Mouse (Mus musculus) CD4-positive, CD25-positive, alpha-beta regulatory T cell, adult 4 months (primary cell): ENCODE data around the gene Rpl19. TPM values are rescaled to one million over a fixed set of nuclear protein-coding genes. Genes with fewer than 3 reads are reported as not detected.

Source experiments
- ATAC-seq: one replicate; pipeline ENCODE4 v1.8.0; 2017
- polyA plus RNA-seq, 2 experiments: library from polyadenylated mRNA; unstranded; fragments of 100-300 nt; shearing (Covaris generic); gene quantifications; one replicate each; pipeline ENCODE4 v1.2.1; 2017

Gene Rpl19
- polyA plus RNA-seq = 1,000 to 10,000 TPM; 3,157 to 3,173 TPM

DNA sequence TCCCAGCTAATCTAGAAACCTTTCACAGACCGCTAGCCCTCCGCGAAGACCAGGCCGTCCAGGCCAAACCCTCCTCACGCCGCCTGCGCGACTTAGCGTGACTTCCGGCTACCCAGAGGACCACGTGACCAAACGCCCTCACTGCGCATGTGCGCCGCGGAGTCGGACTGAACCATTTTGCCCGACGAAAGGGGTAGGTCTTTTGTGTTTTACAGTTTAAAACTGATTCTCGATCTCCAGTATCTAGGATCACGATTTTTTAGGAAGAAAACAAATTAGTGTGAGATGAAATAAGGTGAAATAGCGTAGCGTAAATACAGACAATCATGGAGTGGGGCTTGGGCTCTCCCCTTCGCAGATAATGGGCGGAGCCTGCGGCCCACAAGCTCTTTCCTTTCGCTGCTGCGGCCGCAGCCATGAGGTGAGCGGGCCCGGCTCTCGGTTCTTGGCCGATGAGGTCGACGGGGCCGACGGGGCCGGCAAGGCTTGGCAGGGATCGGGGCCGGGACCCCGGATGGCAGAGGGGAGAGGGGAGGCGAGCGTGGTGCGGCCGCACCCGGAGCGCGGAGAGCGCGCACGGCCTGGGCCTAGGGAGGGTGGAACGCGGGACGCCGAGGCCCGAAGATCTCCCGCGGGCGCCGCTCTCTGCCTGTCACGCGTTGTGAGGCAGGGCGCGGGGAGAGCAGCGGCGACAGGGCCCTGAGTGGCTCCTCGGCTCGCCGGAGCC is at the start of gene Rpl19:
Rpl19 (plus strand) TSS at position 141 of the 727 bp plus-strand sequence.
- ATAC-seq = peak; percentile 76

DNA sequence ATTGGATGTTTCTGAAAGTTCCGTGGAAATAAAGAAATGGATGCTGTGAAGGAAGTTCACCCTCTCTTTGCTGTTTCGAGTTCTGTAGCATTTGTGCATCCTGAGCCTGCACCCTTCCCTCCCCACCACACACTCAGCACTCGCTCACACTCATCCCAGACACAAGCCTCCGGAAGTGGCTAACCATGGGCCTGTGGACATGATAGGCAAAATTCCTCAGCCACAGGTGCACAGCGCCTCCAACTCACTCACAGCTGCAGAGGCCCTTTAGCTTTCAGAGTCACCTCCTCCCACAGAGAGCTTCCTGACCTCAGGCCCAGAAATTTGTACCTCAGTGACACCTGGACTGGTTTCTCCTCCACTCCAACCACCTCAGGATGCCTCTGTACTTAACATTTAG is 48.7 kb upstream of the Rpl19 start:
- no peak for ATAC-seq

DNA sequence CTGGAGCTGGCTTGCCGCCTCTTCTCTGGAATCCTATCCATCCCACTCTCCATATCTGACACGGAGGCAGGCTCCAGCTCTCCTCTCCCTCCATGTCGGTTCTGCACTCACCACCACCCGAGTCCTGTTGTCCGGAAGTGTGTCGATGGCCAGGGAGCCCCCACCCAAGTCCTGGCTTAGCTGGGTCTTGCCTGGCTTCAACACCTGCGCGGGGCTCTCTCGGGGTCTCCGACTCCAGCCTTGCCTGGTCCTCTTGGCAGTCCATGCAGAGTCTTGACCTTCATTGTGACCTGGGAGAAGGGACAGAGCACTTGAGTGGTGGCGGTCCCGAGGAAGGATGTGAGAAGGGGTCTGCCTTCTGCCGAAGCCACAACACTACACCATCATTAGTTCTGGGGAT is 48.1 kb upstream of the Rpl19 start:
- no peak for ATAC-seq

DNA sequence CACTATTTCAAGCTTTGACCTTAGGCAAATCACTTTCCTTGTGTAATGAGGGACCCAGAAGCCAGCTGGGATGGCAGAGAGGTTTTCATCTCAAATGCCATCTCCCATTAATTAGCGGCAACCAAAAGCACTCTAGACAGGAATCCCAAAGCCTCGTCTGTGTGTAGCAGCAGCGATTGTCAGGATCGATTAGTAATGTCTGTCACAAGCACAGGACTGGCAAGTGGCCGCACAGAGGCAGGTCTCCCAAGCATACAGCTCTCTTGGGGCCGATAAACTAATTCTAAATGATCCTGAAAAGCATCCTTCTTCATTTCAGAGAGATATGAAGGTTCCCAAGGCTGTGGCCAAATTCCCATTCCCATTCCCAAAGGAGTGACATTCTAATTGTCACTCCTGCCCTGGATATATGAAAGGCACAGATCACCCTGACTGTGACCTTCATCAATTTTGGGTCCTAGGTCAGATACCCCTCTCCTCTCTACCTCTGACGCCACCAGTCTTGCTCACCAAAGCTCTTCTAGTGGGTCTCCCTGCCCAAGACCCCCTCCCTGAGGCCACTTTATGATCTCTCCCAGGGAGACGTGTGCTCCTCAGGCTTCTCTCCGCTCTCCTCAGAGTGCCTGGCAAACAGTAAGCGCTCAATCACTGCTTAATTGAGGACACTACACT is 46.5 kb upstream of the Rpl19 start:
- no peak for ATAC-seq

DNA sequence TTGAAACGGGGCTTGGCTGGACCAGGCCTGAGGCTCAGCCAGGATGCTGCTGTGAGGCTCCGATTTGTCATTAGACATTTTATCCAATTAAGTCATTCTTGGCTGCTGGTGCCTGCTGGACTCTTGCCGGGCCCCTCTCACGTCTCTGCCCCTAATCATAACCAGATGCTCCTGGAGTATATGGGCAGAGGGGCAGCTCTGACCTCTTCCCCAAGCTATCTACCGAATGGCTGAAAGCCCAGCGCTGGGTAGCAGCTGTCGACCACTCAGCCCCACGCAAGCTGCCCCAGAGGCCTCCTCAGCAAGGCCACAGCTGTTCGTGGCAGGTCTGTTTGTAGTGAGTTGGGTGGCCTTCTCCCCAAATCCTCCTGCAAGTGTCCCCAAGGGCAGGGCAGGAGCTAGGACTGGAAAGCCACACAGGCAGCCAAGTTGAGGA is 46.0 kb upstream of the Rpl19 start:
- ATAC-seq = no peak

DNA sequence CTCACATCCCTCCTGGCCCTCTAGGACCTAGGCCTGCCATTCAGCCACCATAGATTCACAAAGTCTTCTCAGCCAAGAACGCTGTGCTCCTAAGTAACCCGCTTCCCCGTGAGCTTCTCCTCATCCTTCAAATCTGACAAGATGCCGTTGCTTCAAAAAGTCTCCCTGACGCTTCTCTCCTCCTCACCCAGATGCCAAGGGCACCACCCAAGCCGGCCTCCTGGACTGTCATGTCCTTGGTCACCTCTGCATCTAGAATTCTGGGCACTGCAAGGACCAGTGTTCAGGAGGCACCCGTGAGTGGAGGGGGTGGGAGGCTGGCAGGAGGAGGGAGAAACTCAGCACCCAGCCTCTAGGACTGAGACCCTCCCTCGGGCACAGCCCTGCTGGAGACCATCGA is 43.8 kb upstream of the Rpl19 start:
- no peak for ATAC-seq

DNA sequence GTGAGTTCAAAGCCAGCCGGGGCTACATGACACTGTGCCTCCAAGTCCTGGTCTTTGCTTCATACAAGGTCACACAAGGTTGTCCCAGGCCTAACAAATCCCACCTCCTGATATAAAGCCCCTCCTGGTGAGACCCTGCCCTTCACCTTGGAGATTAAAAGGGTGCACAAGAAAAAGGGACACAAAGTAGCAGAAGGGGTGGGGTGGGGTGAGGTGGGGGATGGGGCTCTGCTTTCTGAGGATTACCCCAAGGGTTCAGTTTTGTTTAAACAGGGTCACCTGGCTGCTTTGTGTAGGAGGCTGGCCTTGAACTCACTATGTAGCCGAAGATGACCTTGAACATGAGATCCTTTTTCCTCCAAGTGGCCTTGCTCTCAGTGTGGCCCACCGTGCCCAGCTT is 43.0 kb upstream of the Rpl19 start:
- ATAC-seq = no peak

DNA sequence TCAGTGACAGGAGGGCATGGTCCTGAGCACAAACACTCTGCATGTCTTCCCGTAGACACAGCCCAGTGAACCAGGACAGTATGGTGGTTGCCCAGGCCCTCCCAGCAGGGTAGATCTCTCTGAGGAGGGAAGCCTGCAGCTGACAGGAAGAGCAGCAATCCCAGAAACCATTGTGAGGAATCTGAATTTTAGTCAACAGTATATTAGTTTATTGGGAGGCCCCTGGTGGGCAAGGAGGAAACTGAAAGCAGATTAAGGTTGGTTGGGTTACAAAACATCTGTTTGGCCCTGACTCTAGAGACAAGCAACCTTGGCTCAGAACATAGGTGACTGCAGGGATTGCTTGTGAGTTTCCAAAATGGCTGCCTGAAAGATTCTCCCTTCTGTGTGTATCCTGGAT is 42.5 kb upstream of the Rpl19 start:
- no peak for ATAC-seq

DNA sequence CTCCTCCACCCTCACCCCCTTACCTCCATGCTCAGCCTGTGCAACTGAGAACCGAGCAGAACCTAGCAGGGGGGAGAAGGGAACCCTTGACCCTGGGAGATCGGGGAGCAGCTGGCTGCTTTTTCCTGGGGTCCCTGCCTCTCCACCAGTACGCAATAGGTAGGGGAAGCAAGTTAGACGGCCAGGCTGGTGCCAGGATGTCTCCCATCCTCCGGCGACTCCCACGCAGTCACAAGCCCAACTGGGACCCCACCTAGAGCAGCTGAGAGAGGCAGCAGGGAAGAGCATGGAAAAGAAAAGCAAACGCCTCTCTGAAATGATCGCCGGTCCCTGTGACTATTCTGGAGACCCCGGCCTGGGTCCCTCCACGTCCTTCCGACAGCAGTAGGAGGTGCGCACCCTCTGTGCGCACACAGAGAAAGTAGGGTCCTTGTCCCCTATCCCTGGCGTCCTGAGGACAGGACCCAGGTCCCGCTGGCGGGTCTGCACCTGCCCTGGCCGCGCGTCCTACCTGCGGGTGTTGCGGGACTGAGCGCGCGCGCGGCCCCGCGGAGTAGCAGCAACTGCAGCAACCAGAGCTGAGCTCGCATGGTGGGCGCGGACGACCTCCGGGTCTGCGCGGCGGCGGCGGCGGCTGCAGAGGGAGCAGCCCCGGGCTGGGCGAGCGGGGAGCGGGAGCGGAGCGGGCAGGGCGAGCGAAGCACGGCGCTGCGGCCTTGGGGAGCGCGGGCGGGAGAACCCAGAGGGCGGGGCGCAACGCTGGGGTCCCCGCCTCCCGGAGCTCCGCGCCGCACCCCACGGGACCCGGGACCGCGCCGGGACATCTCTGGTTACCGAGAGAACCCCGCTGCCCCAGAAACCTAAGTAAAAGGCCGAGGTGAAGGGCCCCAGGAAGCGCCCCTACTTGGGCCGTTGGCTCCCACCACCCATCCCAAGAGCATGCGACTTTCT is 40.5 kb upstream of the Rpl19 start, which contains the start of gene Plxdc1:
Plxdc1 (minus strand) TSS at position 718 of the 951 bp plus-strand sequence.
- no peak for ATAC-seq

DNA sequence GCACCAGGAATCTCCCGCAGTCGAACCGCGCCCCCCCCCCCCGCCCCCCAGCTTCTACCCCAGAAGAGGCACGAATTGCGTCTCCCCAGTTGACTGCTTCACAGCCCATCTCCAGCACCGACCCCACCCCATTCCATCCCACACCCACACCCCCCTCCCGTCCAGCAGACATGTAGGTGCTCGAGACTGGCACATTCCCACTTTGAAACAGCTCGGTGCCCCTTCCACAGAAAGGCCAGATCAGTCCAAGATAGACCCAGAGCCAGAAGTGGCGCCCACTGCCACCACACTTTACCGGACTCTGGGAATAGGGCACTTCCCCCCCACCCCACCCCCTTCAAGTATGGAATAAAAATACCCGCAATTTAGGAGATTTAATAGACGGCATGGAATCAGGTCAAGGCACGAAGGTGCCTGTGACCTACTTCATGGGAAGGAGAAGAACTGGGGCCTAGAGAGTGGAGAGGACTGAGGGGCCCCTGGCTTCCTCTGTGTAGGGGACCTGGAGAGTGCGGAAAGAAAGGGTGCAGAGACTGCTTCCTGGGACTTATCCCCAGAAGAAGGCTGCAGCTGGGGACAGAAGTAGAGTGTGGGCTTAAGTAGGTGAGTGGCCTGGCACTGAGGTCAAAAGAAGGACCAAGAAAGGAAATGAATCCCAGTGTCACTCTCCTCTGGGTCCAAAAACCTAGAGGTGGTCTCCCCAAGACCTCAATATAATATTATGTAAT is 39.6 kb upstream of the Rpl19 start:
- ATAC-seq = no peak

DNA sequence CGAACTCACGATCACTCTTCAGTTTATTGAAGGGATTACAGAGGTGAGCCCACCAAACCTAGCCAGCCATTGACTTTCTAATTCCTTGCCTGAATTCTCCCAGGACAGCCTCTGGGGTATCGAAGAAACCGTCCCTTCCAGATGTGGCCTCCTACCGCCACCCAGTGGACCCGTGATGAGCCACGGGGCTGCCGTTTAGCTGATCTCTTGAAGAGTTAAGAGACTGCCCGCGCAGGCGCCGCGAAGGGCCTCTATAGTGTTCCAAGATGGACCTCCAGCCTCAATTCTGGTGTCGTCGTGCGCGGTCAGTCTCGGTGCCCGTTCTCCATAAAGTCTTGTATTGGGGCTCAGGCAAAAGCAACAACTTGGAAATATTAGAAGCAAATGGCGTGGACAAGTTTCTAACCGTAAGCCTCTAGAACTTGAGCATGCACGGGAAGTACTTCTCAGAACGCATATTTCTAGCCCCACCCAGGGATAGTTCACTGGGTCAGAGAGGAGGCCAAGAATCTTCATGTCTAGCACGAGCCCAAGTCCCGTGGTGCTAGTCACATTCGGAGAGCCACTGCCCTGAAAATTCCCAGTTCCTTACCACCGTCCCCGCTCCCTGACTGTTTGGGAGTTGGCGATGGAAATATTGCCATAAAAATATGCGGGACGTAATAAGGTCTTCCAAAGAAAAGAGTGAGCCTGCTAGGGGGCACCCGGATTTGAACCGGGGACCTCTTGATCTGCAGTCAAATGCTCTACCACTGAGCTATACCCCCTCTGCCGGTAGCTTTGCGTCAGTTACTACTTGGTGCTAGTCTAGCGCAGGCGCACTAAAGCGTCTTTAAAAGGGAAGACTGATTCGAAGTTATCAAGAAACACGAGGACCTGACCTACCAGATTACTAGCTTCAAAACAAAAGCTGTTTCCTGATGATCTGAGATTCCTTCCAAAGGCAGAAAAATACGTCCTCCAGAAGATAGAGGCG is 38.7 kb upstream of the Rpl19 start:
- ATAC-seq = peak; percentile 65

DNA sequence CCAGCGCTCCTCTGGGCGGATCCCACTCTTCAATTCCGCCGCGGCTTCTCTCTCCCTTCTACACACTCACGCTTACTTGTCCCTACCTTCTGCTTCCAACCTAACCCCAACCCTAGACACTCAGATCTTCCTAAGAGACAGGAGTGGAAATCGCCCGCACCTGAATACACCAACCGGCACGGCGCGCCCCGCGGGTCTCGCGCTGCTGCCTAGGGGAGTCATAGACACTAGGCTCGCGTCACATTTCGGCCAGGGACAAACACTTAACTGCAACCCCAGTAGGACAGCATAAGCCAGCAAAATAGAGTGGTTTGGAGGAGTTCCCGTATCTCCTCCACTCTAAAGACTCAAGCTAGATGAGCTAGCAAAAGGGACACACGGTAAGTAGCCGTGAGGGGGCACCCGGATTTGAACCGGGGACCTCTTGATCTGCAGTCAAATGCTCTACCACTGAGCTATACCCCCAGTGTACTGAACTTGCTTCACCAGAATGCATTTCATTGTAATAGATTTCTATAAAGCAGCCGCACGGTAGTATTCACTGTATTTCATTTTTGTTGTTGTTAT is 37.9 kb upstream of the Rpl19 start:
- peak; percentile 71 for ATAC-seq

DNA sequence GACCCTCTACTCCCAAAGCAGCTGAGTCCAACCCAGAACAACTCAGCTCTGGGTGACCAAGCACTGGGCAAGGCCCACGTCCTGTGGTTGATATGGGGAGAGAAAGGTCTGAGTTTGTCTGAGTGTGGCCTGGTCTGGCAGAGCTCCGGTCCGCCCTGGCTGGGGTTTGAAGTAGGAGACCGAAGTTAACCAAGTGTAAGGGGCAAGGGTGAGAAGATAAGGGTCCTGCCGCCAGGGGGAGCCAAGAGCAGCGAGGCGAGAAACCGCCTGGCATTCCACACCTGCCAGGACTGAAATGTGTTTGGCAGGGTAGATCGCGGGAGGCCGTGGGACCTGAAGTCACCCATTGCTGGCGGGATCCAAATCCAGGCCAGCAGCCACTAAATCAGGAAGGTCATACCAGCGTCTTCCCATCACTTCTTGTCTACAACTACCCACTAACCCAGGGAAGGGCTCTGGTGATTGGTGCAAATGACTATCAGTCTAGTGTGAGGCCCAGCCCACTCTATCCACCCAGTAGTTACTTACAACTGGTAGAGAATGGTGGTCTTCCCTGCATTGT is 31.9 kb upstream of the Rpl19 start:
- peak; percentile 27 for ATAC-seq

DNA sequence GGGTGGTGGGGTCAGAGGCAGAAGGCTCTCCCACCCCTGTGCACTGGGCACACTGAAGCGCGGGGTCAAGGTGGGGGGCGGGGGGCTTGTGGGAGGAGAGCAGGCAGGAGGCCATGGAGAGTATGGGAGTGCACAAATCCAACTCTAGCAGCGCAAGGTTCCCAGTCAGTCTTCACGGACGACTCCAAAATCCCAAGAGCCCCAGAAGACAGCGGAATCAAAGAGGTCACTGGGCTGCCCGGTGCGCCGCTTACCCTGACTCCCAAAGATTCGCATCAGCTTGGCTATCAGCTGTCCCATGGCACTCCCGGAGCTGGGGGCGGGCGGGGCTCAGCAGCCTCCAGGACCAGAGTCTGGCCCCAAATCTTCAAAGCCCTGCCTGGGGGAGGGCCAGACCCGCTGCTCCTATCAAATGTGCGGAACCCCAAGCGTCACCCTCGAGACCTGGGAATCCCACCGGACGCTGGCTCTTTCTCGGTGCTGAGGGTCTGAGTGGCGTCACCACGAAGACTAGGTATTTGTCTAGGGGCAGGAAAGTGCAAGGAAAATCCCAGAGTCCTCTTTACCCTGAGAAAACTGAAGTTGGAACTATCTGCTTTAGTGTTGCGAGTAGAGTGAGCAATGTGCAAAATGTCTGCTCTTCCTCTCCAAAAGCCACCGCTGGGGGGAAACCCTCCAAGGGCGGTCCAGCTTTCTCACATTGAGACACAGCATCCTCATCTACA is 30.8 kb upstream of the Rpl19 start, which contains the start of gene Arl5c:
Arl5c (minus strand) TSS at position 618 of the 725 bp plus-strand sequence.
- peak; percentile 33 for ATAC-seq

DNA sequence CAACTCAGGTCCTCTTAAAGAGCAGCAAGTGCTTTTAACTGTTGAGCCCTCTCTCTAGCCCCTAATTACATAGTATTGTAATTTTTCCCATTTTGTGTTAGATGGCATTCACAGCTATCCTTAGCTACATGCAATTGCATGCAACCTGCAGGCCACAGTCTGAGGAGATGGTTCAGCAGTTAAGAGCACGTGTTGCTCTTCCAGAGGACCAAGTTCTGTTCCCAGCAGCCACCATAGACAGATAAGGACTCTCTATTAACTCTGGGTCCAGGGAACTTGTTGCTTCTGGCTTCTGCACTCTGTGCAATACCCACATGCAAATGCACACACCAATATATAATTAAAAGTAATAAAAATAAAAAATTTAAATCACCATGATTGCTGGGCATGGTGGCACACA is 29.8 kb upstream of the Rpl19 start:
- no peak for ATAC-seq

DNA sequence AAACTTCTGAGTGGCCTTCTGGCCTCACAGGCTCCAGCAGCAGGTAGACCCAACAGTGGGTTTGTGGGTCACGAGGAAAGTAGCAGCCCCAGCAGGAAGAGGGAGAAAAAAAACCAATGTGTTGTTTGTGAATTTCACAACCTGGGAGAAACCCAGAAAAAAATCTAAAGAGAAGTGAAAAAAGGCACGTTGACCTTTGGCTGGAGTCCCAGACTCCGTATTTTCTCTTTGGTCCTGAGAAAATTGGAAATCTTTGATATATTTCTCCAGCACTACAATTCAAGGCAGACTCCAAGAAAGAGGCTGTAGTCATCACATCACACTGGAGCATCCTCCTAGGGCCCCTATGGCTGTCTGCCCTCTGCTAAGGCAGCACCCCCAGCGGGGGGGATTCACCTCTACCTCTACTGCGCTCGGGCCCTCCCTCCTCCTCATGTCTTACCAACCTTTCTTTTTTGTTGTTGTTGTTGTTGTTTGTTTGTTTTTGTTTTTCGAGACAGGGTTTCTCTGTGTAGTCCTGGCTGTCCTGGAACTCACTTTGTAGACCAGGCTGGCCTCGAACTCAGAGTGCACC is 29.0 kb upstream of the Rpl19 start:
- no peak for ATAC-seq

DNA sequence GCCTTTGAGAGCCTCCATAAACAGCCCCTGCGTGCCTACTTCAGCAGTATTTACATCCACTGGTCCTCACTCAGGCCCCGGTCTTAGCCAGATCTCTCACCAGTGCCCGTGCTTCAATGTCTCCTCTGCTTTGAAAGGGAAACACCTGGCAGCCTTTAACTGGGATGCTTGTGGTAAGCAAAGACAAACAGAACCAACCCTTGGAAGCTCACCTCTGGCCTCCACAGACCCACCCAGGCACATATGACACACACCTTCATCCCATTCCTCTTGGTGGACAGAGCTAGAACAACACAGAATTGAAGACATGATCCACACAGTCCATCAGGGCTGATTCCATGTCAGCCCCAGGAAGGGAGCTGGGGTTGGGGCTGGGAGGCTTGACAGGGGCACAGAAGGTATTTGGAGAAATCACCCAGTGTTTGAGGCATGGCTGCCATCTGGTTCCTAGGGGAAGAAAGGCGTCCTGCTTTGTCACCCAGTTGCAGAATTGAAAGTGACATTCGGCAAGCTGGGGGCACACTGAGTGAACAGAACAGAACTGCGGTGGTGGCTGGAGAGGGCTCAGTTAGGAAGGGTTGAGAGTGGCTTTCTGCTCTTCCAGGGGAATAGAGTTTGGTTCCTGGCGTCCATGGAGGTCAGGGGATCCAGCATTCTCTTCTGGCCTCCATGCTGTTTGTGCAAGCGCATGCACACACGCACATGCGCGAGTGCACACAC is 28.3 kb upstream of the Rpl19 start:
- ATAC-seq = no peak

DNA sequence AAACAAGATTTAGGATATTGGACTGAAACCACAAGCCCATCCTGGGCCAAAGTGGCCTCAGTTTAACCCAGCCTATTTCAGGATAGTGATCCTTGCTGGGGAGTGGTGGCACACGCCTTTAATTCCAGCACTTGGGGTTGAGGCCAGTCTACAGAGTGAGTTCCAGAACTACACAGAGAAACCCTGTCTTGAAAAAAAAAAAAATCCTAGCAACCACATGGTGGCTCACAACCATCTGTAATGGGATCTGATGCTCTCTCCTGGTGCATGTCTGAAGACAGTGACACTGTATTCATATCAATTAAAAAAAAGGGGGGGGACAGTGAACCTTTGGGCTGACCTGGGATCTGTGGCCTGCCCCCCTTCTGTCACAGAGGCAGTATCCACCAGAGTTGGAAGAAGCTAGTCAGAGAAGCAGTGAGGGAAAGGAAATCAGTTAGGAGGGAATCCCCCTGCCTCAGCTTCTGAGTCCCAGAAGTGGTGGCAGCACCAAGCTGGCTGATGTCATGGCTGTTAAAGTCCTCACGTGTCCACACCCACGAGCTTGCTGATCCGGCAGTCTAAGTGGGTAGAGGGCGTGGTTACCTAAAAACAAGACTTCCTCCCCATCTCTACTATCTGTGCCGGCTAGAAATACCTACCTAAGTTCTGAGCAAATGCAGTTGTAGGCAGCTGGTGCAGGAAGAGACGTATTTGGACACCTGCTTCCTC is 27.5 kb upstream of the Rpl19 start:
- peak; percentile 75 for ATAC-seq
